In the genomic region with DNA sequence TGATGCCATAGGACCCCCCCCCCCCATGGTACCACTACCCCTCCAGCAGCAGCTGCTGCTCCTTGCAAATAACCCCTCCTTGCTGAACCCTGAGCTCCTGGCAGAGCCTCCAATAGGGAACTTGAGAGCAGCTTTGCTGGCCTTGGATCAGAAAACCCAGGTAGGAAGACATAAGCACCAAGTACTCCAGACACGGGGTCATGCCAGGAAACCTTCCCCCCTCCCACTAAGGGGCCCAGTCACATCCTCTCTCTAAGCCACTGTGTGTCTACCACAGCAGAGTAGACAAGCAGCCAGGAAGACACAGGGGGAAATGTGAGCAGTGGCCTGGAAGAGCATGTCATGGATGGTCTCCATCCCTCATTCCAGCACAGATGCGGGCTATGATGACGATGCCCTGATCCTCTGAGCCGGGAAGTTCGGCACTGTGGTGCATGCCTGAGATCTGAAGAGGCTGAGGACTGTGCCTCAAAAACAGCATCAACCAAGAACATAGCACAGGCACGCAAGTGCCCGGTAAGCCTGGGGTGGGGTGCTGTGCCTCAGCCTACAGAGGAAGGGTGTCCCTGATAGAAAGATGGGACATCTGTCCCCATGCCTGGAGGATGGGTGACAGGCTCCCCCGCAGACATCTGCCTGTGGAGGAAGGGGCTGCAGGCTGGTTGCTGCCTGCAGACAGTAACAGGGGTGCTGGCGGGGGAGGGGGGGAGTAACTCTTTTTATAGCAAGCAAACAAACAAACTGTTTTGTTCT, we compare ENCODE assay signal across 9 mouse cellular contexts.
DNase-seq lines count a peak whose midpoint lies in the region; ATAC-seq lines count a peak whose summit lies in the region.
"Had no signal": no experiment of that assay in that cellular context is flagged by ENCODE, and none has a peak within 500 bp of the region (broad histone marks: within the 10 kb centered on the region; RNA-seq: fewer than 3 reads in every experiment).

No protein-coding gene starts in this region.

- no peak for ATAC-seq in limb, embryonic 13.5 days (ENCODE audit: low FRiP score, low read depth)
- no peak for ATAC-seq in hindbrain, embryonic 12.5 days (ENCODE audit: low FRiP score)
- no peak for ATAC-seq in granulocyte monocyte progenitor cell, adult 5-6 weeks (replicated peaks; ENCODE audit: poor library complexity, severe bottlenecking)

- H3K27me3 ChIP-seq in limb, embryonic 13.5 days = no peaks in the 10 kb centered on the region
- no peaks in the 10 kb centered on the region for H3K27me3 ChIP-seq in limb, embryonic 10.5 days (ENCODE audit: low read depth, poor library complexity, severe bottlenecking)
- H3K27me3 ChIP-seq in hindbrain, embryonic 12.5 days = no peaks in the 10 kb centered on the region
- no peaks in the 10 kb centered on the region for H3K27me3 ChIP-seq in midbrain, embryonic 10.5 days (ENCODE audit: low read depth, poor library complexity, severe bottlenecking)
- H3K27me3 ChIP-seq: liver, embryonic 15.5 days had no signal

- WGBS in limb, embryonic 13.5 days = 72% methylated on average over 9 of the region's 9 CpGs
- 79% methylated on average over 9 of the region's 9 CpGs for WGBS in limb, embryonic 10.5 days
- 74% methylated on average over 9 of the region's 9 CpGs for WGBS in hindbrain, embryonic 12.5 days
- WGBS in midbrain, embryonic 10.5 days = 85% methylated on average over 9 of the region's 9 CpGs

- no peak for DNase-seq in limb, embryonic 10.5 days (ENCODE audit: low spot score)
- DNase-seq in midbrain, embryonic 10.5 days (ENCODE audit: low spot score) = no peak
- DNase-seq in telencephalon, adult 2 months (ENCODE audit: low read depth, low spot score) = peak; percentile 82
- DNase-seq in kidney, postnatal 10 days = no peak
- DNase-seq in adrenal gland, postnatal 4 days (ENCODE audit: low spot score in 2 of 2) = no peak

- H3K36me3 ChIP-seq in limb, embryonic 13.5 days = no peaks in the 10 kb centered on the region
- no peaks in the 10 kb centered on the region for H3K36me3 ChIP-seq in limb, embryonic 10.5 days
- no peaks in the 10 kb centered on the region for H3K36me3 ChIP-seq in hindbrain, embryonic 12.5 days
- no peaks in the 10 kb centered on the region for H3K36me3 ChIP-seq in midbrain, embryonic 10.5 days
- H3K36me3 ChIP-seq: liver, embryonic 15.5 days had no signal

- no peak overlapping the region for H3K4me3 ChIP-seq in limb, embryonic 13.5 days
- H3K4me3 ChIP-seq in limb, embryonic 10.5 days = no peak overlapping the region
- H3K4me3 ChIP-seq in hindbrain, embryonic 12.5 days = no peak overlapping the region
- H3K4me3 ChIP-seq in midbrain, embryonic 10.5 days = no peak overlapping the region
- H3K4me3 ChIP-seq: liver, embryonic 15.5 days had no signal

- peaks cover 5% of the 10 kb centered on the region; the same call in 1 of the 2 replicates for H3K9me3 ChIP-seq in limb, embryonic 13.5 days
- H3K9me3 ChIP-seq in limb, embryonic 10.5 days (replicated peaks) = no peaks in the 10 kb centered on the region
- no peaks in the 10 kb centered on the region for H3K9me3 ChIP-seq in hindbrain, embryonic 12.5 days (replicated peaks)
- no peaks in the 10 kb centered on the region; the same call in 1 of the 2 replicates for H3K9me3 ChIP-seq in midbrain, embryonic 10.5 days (replicated peaks)
- H3K9me3 ChIP-seq: liver, embryonic 15.5 days had no signal

- 0 out of 2 replicates have a peak overlapping the region, but pooled peaks have one; percentile 25 for H3K9ac ChIP-seq in limb, embryonic 13.5 days
- peak overlapping the region; percentile 35; the same call in 1 of the 2 replicates for H3K9ac ChIP-seq in hindbrain, embryonic 12.5 days
- H3K9ac ChIP-seq: liver, embryonic 15.5 days had no signal

- peaks cover 43% of the 10 kb centered on the region for H3K4me1 ChIP-seq in limb, embryonic 13.5 days
- H3K4me1 ChIP-seq in limb, embryonic 10.5 days = peaks cover 41% of the 10 kb centered on the region
- peaks cover 52% of the 10 kb centered on the region for H3K4me1 ChIP-seq in hindbrain, embryonic 12.5 days
- H3K4me1 ChIP-seq in midbrain, embryonic 10.5 days = peaks cover 35% of the 10 kb centered on the region
- H3K4me1 ChIP-seq: liver, embryonic 15.5 days had no signal

- H3K4me2 ChIP-seq in limb, embryonic 13.5 days (replicated peaks) = no peak overlapping the region
- H3K4me2 ChIP-seq in hindbrain, embryonic 12.5 days (replicated peaks) = 0 out of 2 replicates have a peak overlapping the region, but pooled peaks have one; percentile 3
- H3K4me2 ChIP-seq: liver, embryonic 15.5 days had no signal

- no peak overlapping the region for H3K27ac ChIP-seq in limb, embryonic 13.5 days
- no peak overlapping the region for H3K27ac ChIP-seq in limb, embryonic 10.5 days
- peak overlapping the region; percentile 91 for H3K27ac ChIP-seq in hindbrain, embryonic 12.5 days
- peak overlapping the region; percentile 80 for H3K27ac ChIP-seq in midbrain, embryonic 10.5 days (replicated peaks)
- H3K27ac ChIP-seq: liver, embryonic 15.5 days had no signal

Comparison
In these comparisons a context has a peak if more than half of its experiments do, and no peak if none do; other contexts are left out.
1. H3K27ac ChIP-seq: peak in hindbrain, embryonic 12.5 days (single experiment) and midbrain, embryonic 10.5 days (single experiment); none in limb, embryonic 13.5 days (single experiment) and limb, embryonic 10.5 days (single experiment).